Mouse (Mus musculus): ENCODE data around the gene Prok2.

Gene Prok2

GRCm38 (mm10) chr6:99725971-99726561 is at the start of gene Prok2:
TSS of gene Prok2 (minus strand) at chr6:99726392.
- no peak for DNase-seq (ENCODE audit: low spot score)

DNA sequence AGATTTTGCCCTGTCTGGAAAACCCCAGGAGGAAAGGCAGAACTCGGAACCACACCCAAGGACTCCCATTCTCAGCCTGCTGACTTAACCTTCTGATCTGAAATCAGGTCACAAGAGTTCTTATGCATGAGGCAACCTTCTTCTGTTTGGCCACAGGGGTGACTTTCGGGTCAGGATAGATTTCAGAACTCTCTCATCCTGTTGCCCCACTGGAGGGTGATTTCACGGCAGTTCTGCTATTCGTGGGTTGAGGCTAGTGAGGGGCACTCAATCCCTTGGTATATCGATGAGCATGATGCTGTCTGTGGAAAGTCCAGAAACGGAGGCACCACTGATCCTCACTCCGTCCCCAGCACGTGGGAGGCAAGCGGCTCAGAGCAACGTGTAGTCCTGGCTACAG is 48.5 kb upstream of the Prok2 start:
- no peak for DNase-seq (ENCODE audit: low spot score)

DNA sequence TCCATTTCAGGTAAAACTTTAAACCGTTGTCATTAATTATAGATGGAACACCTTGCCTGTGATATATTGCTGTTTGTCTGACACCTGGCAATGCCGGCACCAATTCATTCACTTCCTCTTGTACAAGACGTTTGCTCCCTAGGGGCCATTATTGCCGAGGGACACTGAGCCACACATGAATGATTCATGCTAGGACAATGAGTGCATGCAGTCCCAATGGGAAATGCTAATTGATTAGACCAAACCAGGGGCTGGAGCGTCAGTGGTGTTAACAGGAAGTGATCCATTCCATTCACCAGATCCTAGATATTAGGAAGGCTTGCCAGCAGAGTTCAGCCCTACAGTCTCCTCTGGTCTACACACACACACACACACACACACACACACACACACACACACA is 42.3 kb upstream of the Prok2 start:
- no peak for DNase-seq (ENCODE audit: low spot score)

DNA sequence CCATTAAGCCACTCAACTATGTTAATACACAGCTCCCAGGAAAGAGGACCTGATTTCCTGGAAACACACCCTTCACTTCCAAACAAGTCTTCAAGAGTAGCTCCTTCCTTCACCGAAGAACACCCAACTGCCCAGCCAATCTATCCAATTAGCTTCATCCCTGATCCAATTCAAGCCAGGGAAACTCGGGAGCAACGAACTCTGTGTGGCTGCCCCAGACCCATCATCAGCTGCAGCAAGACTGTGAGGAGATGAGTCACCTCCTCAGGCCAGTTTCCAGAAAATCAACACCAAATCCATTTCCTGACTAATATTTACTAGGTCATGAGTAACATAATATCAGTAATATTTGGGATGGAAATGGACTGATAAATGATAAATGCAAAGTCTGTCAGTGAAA is 38.7 kb upstream of the Prok2 start:
- no peak for DNase-seq (ENCODE audit: low spot score)

GRCm38 (mm10) chr6:99762069-99762985 is 36.1 kb upstream of the Prok2 start:
- no peak for DNase-seq (ENCODE audit: low spot score)

- no peak for DNase-seq (ENCODE audit: low spot score)
Observed at GRCm38 (mm10) chr6:99756105-99756504, 29.9 kb upstream of the Prok2 start.

- DNase-seq (ENCODE audit: low spot score) = no peak
Observed at GRCm38 (mm10) chr6:99751308-99751707, 25.1 kb upstream of the Prok2 start.

GRCm38 (mm10) chr6:99746275-99746674 is 20.1 kb upstream of the Prok2 start:
- DNase-seq (ENCODE audit: low spot score) = no peak

GRCm38 (mm10) chr6:99742866-99743265 is 16.7 kb upstream of the Prok2 start:
- DNase-seq (ENCODE audit: low spot score) = no peak

DNA sequence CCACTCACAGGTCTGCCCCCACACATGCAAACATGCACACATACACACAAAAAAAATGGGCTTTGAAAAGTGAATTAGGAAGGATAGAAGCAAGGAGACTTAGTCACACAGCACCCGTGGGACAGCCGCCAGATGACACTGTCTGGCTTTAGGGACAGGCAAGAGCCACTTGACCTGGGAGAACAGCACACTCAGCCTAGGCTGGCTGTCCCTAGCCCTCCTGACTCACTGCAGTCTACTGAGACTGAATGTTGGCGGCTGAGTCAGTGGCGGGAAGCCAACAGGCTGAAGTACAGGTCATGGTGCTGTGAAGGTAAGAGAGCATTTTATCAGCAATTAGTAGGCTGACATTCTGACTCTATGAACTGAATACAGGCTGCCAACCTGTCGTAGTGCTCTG is 8.5 kb upstream of the Prok2 start:
- DNase-seq (ENCODE audit: low spot score) = no peak

- no peak for DNase-seq (ENCODE audit: low spot score)
Observed at GRCm38 (mm10) chr6:99732673-99733072, 6.5 kb upstream of the Prok2 start.

- DNase-seq (ENCODE audit: low spot score) = no peak
Observed at GRCm38 (mm10) chr6:99731926-99732325, 5.7 kb upstream of the Prok2 start.

GRCm38 (mm10) chr6:99729853-99730252 is 3.7 kb upstream of the Prok2 start:
- no peak for DNase-seq (ENCODE audit: low spot score)

GRCm38 (mm10) chr6:99726576-99727303 is 548 bp upstream of the Prok2 start:
- DNase-seq (ENCODE audit: low spot score) = no peak

- no peak for DNase-seq (ENCODE audit: low spot score)
Observed at GRCm38 (mm10) chr6:99722390-99722789, 3.8 kb downstream of the Prok2 start.

- DNase-seq (ENCODE audit: low spot score) = no peak
Observed at GRCm38 (mm10) chr6:99721032-99721431, 5.2 kb downstream of the Prok2 start.

GRCm38 (mm10) chr6:99715913-99716312 is 10.3 kb downstream of the Prok2 start:
- DNase-seq (ENCODE audit: low spot score) = no peak

GRCm38 (mm10) chr6:99715191-99715590 is 11.0 kb downstream of the Prok2 start:
- no peak for DNase-seq (ENCODE audit: low spot score)

GRCm38 (mm10) chr6:99713256-99713655 is 12.9 kb downstream of the Prok2 start:
- no peak for DNase-seq (ENCODE audit: low spot score)

DNA sequence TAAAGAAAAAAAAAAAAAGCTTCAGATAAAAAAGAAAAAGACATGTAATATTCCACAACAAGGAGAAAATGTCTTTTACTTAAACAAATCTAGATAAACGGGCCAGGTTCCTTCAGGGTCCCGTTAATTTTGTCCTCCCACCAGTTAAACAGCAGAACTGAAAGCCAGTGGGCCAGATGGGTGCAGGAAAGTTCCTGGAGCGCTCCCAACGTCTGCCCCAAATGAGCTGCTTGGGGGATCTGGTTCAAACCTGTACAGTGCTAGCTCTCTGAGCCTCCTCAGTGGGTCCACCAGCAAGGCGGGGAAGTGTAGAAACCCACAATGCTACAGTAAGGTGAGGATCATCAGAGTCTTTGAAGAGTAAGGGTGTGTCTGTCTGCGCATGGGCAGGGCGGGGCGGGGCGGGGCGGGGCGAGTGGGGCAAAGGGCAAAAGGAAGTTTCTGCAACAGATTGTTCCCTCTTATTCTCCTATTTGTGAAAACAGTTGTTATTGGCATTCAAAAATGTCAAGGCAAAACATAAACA is 14.6 kb downstream of the Prok2 start:
- no peak for DNase-seq (ENCODE audit: low spot score)

- no peak for DNase-seq (ENCODE audit: low spot score)
Observed at GRCm38 (mm10) chr6:99700484-99700883, 25.7 kb downstream of the Prok2 start.

Measured in urinary bladder, postnatal 25 days (tissue).